Mouse (Mus musculus) limb, embryonic 15.5 days (tissue): Measurements from ENCODE around the gene St6galnac5. TPM values are rescaled to one million over a fixed set of nuclear protein-coding genes. Genes with fewer than 3 reads are reported as not detected.

ENCODE experiments used
- ATAC-seq: fragments of 200-750 bp; cut with Nextera tagmentation; 2 replicates; pipeline ENCODE4 v1.8.0; 2017; ENCODE audit warnings: low read depth, moderate TSS enrichment; ENCODE audit not compliant: insufficient number of reproducible peaks, low FRiP score, low TSS enrichment
- H3K27ac ChIP-seq: fragments of 300-500 bp; sonication (generic); 2 replicates; pipeline ENCODE4 v1.5.1; 2015; ENCODE audit warnings: moderate library complexity, mild to moderate bottlenecking, inconsistent platforms
- H3K27me3 ChIP-seq: fragments of 300-500 bp; sonication (generic); 2 replicates; pipeline ENCODE4 v1.6.1; 2015; ENCODE audit warnings: inconsistent platforms
- H3K36me3 ChIP-seq: fragments of 300-500 bp; sonication (generic); 2 replicates; pipeline ENCODE4 v1.6.1; 2015; ENCODE audit warnings: inconsistent platforms
- H3K4me1 ChIP-seq: fragments of 300-500 bp; sonication (generic); 2 replicates; pipeline ENCODE4 v1.6.1; 2015; ENCODE audit warnings: inconsistent platforms
- H3K4me2 ChIP-seq: fragments of 300-500 bp; sonication (generic); 2 replicates; pipeline ENCODE4 v1.6.1; 2015; ENCODE audit warnings: mild to moderate bottlenecking, inconsistent platforms
- H3K4me3 ChIP-seq: fragments of 300-500 bp; sonication (generic); 2 replicates; pipeline ENCODE4 v1.5.1; 2015; ENCODE audit warnings: mild to moderate bottlenecking, inconsistent platforms
- H3K9ac ChIP-seq: fragments of 300-500 bp; sonication (generic); 2 replicates; pipeline ENCODE4 v1.6.1; 2015; ENCODE audit warnings: inconsistent platforms
- H3K9me3 ChIP-seq: fragments of 300-500 bp; sonication (generic); 2 replicates; pipeline ENCODE4 v1.6.1; 2016; ENCODE audit warnings: inconsistent platforms
- WGBS: fragments of 180-500 bp; shearing (Covaris S2); methylation state at CpG from one replicate; pipeline ENCODE4 v1.1.7; 2015; 5-methylcytosine and 5-hydroxymethylcytosine counted together
- polyA plus RNA-seq: library from polyadenylated mRNA; unstranded; fragments of >200 nt; fragmentation: Nextera tagmentation; extraction: Ambion mirVana; gene quantifications from 2 replicates; pipeline ENCODE4 v1.2.1, GENCODE M21; 2015

Gene St6galnac5
- polyA plus RNA-seq, 1 experiment from 2014 or later, result 1.3 TPM

DNA sequence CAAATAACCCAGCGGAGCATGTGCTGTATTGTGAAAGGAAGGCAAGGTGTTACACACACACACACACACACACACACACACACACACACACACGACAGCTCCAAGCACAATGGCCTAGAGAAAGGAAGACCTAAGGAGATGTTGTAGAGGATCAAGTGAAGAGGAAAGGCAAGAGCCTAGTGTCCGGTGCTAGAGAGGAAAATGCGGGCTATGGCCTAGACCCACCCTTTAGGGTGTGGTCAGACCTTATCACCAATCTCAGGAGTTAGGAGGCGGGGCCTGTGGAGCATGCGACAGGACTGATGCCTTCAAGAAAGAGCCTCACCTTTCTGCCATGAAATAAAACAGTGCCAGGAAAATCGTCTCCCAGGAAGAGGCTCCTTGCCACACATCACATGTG lies 33.5 kb downstream of the St6galnac5 start:
- Histone ChIP-seq H3K4me1 (no peaks in the 10 kb centered on the region), H3K9ac (no peak overlapping the region), H3K4me2 (no peak overlapping the region), H3K27ac (no peak overlapping the region), H3K27me3 (no peaks in the 10 kb centered on the region), H3K9me3 (no peaks in the 10 kb centered on the region), H3K36me3 (no peaks in the 10 kb centered on the region), H3K4me3 (no peak overlapping the region)
- WGBS, result 88% methylated on average over 7 of the region's 7 CpGs
- no peak for ATAC-seq

DNA sequence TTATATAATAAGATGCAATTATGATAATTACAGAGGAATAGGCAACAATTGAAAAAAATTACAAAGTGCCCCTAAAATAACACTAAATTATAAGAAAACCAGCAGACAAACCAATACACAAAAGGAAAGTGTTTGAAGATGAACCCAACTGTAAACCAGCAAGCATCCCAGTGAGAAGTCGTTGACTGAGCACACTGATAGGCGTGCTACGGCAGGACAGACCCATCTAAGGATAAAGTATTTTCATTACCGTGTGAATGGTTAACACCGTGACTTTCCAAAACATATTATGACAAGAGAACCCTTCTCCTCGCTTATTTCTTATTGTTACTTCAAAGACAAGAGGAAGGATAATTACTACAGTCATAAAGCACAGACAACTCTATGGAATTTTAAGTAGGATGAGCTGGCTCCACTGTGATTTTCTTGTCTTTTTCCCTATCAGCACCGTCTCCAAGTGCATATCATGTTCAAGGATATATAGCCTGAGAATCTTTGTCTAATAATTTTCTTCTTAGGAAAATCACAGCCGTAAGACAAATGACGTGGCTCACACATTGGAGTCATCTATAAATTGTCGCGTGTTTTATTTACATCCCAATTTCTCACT lies 34.9 kb downstream of the St6galnac5 start:
- Histone ChIP-seq H3K4me2 (no peak overlapping the region), H3K27me3 (no peaks in the 10 kb centered on the region), H3K9ac (no peak overlapping the region), H3K4me1 (no peaks in the 10 kb centered on the region), H3K4me3 (no peak overlapping the region), H3K36me3 (no peaks in the 10 kb centered on the region), H3K27ac (no peak overlapping the region), H3K9me3 (no peaks in the 10 kb centered on the region)
- WGBS, result 77% methylated on average over 11 of the region's 11 CpGs
- ATAC-seq, result no peak

DNA sequence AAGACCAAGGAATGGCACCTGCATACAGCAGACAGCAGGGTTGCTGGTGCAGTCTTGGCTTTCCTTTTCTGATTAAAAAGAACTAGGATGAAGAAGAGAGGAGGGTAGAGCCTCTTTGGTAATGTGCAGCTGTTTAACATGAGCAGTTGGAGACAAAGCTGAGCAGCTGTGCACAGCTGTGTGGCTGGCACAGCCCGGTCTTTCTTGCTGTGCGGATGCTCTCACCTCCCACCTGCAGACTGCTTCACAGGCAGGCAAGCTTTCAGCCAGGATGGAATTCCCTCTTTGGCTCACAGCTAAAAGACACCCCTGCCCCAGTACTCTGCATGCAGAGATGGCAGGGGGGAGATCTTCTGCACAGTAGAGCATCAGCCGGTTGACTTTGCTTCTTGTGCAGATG lies 37.3 kb downstream of the St6galnac5 start:
- Histone ChIP-seq H3K4me1 (no peaks in the 10 kb centered on the region), H3K9ac (no peak overlapping the region), H3K4me2 (no peak overlapping the region), H3K4me3 (no peak overlapping the region), H3K36me3 (no peaks in the 10 kb centered on the region), H3K9me3 (no peaks in the 10 kb centered on the region), H3K27me3 (no peaks in the 10 kb centered on the region), H3K27ac (no peak overlapping the region)
- 77% methylated on average over 3 of the region's 3 CpGs for WGBS
- ATAC-seq, result no peak

DNA sequence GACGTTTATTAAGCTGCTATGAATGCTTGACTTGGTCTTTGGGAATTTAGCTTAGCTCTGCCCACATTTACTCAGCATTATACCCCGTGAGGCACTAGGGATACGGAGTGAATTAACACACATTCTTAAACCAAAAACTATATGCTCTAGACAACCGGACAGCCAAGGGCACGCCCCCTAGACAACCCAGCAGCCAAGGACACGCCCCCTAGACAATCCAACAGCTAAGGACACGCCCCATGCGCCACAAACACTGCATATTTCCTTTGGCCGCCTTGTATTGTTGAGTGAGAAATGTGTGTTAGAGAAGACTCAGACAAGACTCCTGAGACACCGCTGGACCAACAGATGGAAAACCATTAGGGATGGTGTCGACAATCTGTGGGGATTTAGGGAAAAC lies 39.1 kb downstream of the St6galnac5 start:
- ATAC-seq, result no peak

DNA sequence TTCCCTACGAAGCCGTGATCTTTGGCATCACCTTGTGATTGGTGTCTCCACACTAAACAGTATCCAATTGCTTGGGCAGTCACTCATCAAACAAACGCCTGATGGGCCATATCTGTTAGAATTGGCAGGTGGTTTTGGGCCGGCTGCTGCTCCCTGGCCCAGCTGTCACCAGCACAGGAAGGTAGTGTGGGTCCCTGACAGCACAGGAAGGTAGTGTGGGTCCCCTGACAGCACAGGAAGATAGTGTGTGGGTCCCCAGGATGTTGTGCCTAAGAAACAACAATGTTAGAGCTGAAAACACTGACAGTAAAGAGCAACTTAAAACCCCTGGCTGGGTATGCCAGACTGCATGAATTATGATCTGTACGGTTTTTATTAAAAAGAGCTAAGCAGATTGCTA lies 40.4 kb downstream of the St6galnac5 start:
- H3K36me3 ChIP-seq, result no peaks in the 10 kb centered on the region
- H3K4me2 ChIP-seq, result no peak overlapping the region
- no peak for ATAC-seq
- 69% methylated on average over 5 of the region's 5 CpGs for WGBS
- H3K27me3 ChIP-seq, result no peaks in the 10 kb centered on the region
- H3K4me1 ChIP-seq, result no peaks in the 10 kb centered on the region
- no peak overlapping the region for H3K4me3 ChIP-seq
- no peak overlapping the region for H3K27ac ChIP-seq
- no peaks in the 10 kb centered on the region for H3K9me3 ChIP-seq
- no peak overlapping the region for H3K9ac ChIP-seq

More for the DNA sequence above, 39.1 kb downstream of the St6galnac5 start:
- Histone ChIP-seq H3K4me3 (no peak overlapping the region), H3K27me3 (no peaks in the 10 kb centered on the region), H3K36me3 (no peaks in the 10 kb centered on the region), H3K27ac (no peak overlapping the region), H3K4me1 (no peaks in the 10 kb centered on the region), H3K9ac (no peak overlapping the region), H3K9me3 (no peaks in the 10 kb centered on the region), H3K4me2 (no peak overlapping the region)
- WGBS, result 72% methylated on average over 11 of the region's 11 CpGs

DNA sequence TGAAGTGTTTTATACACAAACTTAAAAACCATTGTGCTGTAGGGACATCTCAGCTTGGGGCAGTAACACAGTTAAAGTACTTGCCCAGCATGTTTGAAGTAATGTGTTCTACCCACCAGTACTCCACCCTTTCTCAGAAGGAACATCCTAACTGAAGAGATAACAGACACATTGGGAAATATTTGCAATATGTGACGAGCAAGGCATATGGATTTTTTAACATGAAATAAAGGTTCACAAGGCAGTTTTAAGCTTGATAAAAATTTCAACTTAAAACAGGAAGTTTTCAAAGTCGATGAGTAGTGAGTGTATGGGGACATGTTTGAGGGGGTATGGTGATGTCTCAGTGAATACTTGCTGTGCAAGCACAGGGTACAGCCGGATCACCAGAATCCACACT lies 45.7 kb downstream of the St6galnac5 start:
- H3K27me3 ChIP-seq, result no peaks in the 10 kb centered on the region
- no peak for ATAC-seq
- no peaks in the 10 kb centered on the region for H3K9me3 ChIP-seq
- H3K4me3 ChIP-seq, result no peak overlapping the region
- no peaks in the 10 kb centered on the region for H3K4me1 ChIP-seq
- 84% methylated on average over 3 of the region's 3 CpGs for WGBS
- no peak overlapping the region for H3K9ac ChIP-seq
- H3K27ac ChIP-seq, result no peak overlapping the region
- no peak overlapping the region for H3K4me2 ChIP-seq
- H3K36me3 ChIP-seq, result no peaks in the 10 kb centered on the region

DNA sequence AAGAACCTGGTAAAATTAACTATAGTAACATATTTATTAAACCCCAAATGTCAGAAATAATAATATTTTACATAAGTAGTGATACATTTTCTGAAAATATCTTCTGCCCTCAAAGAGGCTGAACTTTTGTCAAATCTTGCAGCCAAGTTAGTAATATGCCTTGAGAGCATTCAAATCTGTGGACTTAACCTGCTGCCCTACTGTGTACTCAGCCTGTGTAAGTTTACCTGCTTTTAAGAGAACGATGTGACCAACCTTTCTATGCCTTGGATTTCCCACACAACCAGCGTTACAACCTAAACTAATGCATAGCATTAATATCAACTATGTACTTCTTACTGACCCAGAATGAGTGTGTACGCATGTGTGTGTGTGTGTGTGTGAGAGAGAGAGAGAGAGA lies 48.3 kb downstream of the St6galnac5 start:
- ATAC-seq, result no peak
- H3K9me3 ChIP-seq, result no peaks in the 10 kb centered on the region
- WGBS, result 98% methylated on average over 3 of the region's 3 CpGs

DNA sequence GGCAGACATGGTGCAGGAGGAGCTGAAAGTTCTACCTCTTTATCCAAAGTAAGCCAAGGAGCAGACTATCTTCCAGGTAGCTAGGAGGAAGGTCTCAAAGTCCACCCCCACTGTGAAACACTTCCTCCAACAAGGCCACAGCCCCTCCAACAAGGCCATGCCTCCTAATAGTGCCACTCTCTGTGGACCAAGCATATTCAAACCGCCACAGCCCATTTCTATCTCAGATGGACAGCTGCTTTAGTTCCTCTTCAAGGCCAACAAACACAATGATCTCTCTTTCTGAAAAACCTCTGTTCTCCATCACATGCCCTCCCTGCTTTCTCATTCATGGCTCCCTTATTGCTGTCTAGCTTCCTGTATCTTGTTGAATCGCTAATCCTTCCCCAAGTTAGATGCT lies 49.5 kb downstream of the St6galnac5 start:
- H3K4me3 ChIP-seq, result no peak overlapping the region
- H3K4me2 ChIP-seq, result no peak overlapping the region
- H3K4me1 ChIP-seq, result 0 out of 2 replicates have a peak, but pooled peaks cover 7% of the 10 kb centered on the region
- no peaks in the 10 kb centered on the region for H3K27me3 ChIP-seq
- no peaks in the 10 kb centered on the region for H3K36me3 ChIP-seq
- no peak overlapping the region for H3K27ac ChIP-seq
- ATAC-seq, result no peak
- no peaks in the 10 kb centered on the region for H3K9me3 ChIP-seq
- no peak overlapping the region for H3K9ac ChIP-seq
- WGBS, result 80% methylated on average over 2 of the region's 2 CpGs

More for the DNA sequence above, 48.3 kb downstream of the St6galnac5 start:
- Histone ChIP-seq H3K4me1 (0 out of 2 replicates have a peak, but pooled peaks cover 6% of the 10 kb centered on the region), H3K36me3 (no peaks in the 10 kb centered on the region), H3K27ac (no peak overlapping the region), H3K9ac (no peak overlapping the region), H3K27me3 (no peaks in the 10 kb centered on the region), H3K4me2 (no peak overlapping the region), H3K4me3 (no peak overlapping the region)

DNA sequence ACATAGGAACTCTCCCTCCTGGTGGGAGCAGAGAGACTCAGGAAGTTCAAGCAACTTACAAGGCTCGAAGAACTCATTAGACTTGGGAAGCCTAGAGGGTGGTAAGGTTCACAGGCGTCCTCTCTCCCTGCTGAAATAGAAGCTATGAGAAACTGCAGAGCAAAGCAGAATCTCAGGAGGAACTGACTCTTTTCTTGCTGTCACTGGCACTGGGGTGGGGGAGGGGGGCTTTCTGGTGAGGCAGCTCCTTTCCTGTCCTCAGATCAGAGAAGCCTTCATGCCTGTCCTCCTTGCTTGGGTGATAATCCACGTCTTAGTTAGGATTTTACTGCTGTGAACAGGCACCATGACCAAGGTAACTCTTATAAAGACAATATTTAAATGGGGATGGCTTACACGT lies 50.0 kb downstream of the St6galnac5 start:
- H3K4me2 ChIP-seq, result no peak overlapping the region
- ATAC-seq, result no peak
- H3K9ac ChIP-seq, result no peak overlapping the region
- no peaks in the 10 kb centered on the region for H3K27me3 ChIP-seq
- H3K36me3 ChIP-seq, result no peaks in the 10 kb centered on the region
- no peaks in the 10 kb centered on the region for H3K9me3 ChIP-seq
- H3K27ac ChIP-seq, result no peak overlapping the region
- H3K4me3 ChIP-seq, result no peak overlapping the region
- 0 out of 2 replicates have a peak, but pooled peaks cover 7% of the 10 kb centered on the region for H3K4me1 ChIP-seq
- WGBS, result 65% methylated on average over 4 of the region's 4 CpGs

DNA sequence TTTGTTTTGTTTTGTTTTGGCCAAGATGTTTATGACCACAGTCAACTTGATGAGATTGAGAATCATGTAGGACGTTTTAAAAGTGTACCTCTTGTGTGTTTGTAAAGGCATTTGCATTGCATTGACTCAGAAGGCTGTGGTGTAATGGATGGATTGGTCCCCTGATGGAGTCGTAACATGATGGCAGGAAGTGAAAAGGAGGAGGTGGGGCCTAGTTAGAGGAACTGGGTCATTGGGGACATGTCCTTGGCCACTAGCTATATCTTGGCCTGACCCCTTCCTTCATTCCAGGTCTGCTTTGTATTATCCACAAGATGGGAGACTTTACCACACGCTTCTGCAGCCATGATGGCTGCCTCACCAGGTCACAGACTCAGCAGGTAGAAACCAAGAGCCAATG lies 50.7 kb downstream of the St6galnac5 start:
- H3K4me3 ChIP-seq, result no peak overlapping the region
- no peak for ATAC-seq
- no peaks in the 10 kb centered on the region for H3K27me3 ChIP-seq
- H3K4me1 ChIP-seq, result 0 out of 2 replicates have a peak, but pooled peaks cover 7% of the 10 kb centered on the region
- no peaks in the 10 kb centered on the region for H3K9me3 ChIP-seq
- 77% methylated on average over 3 of the region's 3 CpGs for WGBS
- no peak overlapping the region for H3K4me2 ChIP-seq
- no peak overlapping the region for H3K27ac ChIP-seq
- H3K36me3 ChIP-seq, result no peaks in the 10 kb centered on the region
- no peak overlapping the region for H3K9ac ChIP-seq

DNA sequence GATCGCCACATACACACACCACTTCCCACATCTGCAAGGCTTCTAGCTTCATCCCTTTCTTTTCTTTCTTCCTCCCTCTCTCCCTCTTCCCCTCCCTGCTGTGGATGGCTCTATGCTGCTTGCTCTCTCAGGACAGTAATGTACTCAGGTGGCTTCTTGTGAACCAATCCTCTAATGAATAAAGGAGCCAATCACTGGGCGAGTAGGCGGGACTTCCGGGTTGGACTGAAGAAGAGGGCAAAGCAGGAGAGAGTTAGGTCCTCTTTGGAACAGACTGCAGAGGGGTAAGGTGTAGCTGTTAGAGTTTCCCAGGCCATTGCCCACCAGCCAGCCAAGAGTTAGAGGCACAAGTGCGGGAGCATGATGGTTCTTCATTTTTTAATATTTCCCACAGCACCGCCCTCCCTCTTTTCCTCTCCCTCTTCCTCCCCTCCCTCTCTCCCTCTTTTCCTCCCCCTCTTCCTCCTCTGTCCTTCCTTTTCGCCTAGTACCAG lies 52.2 kb downstream of the St6galnac5 start:
- ATAC-seq, result no peak
- WGBS, result 76% methylated on average over 7 of the region's 7 CpGs
- H3K27me3 ChIP-seq, result no peaks in the 10 kb centered on the region
- no peak overlapping the region for H3K4me3 ChIP-seq
- no peak overlapping the region for H3K4me2 ChIP-seq
- no peak overlapping the region for H3K9ac ChIP-seq
- H3K36me3 ChIP-seq, result no peaks in the 10 kb centered on the region
- H3K4me1 ChIP-seq, result 0 out of 2 replicates have a peak, but pooled peaks cover 7% of the 10 kb centered on the region
- no peak overlapping the region for H3K27ac ChIP-seq
- no peaks in the 10 kb centered on the region for H3K9me3 ChIP-seq

DNA sequence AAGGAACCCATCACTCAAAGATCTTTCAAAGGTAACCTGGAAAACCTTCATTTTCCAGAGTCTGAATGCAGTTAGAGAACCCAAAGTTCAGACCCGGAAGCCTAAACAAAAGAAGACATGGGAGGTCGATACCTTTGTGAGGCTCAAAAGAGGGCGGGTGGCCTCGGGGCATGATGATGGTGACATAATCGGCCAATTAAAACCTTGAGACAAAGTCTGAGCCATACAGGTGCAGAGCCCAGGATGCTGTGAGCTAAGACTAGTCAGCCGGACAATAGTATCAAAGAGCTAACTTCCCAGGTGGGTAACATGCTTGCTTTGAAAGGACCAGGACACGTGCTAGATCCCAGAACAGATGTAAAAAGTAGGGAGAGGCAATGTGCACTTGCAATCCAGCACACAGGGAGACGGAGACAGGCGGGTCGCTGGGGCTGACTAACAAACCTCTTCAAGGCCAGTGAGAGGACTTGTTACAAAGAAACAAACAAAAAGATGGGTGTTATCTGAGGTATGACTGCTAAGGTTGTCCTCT lies 52.7 kb downstream of the St6galnac5 start:
- ATAC-seq, result no peak
- Histone ChIP-seq H3K27me3 (no peaks in the 10 kb centered on the region), H3K4me1 (0 out of 2 replicates have a peak, but pooled peaks cover 7% of the 10 kb centered on the region), H3K27ac (no peak overlapping the region), H3K4me3 (no peak overlapping the region), H3K9ac (no peak overlapping the region), H3K36me3 (no peaks in the 10 kb centered on the region), H3K4me2 (no peak overlapping the region), H3K9me3 (no peaks in the 10 kb centered on the region)
- 54% methylated on average over 10 of the region's 10 CpGs for WGBS
